Mouse (Mus musculus): ENCODE results near the gene Mrpl12. TPM values are rescaled to one million over a fixed set of nuclear protein-coding genes. Genes with fewer than 3 reads are reported as not detected.

The Mrpl12 gene
- polyA plus RNA-seq, 1 experiment from 2014 or later, result 104 TPM

- ATAC-seq (ENCODE audit: low FRiP score), result no peak
- WGBS, result 26% methylated on average over 9 of the region's 9 CpGs
- Histone ChIP-seq H3K36me3 (no peaks in the 10 kb centered on the region), H3K9me3 (replicated peaks) (no peaks in the 10 kb centered on the region), H3K4me1 (peaks cover 9% of the 10 kb centered on the region), H3K27ac (no peak overlapping the region), H3K4me2 (replicated peaks) (peak overlapping the region; percentile 62; the same call in 1 of the 2 replicates), H3K27me3 (peaks cover 73% of the 10 kb centered on the region), H3K9ac (no peak overlapping the region), H3K4me3 (no peak overlapping the region)
These were observed 47.2 kb downstream of the Mrpl12 start for GRCm38 (mm10) chr11:120531646-120532045.

- Histone ChIP-seq H3K27me3 (peaks cover 55% of the 10 kb centered on the region), H3K9me3 (replicated peaks) (no peaks in the 10 kb centered on the region), H3K36me3 (no peaks in the 10 kb centered on the region), H3K4me2 (replicated peaks) (no peak overlapping the region), H3K9ac (no peak overlapping the region), H3K4me1 (peaks cover 18% of the 10 kb centered on the region), H3K27ac (no peak overlapping the region), H3K4me3 (no peak overlapping the region)
- WGBS, result 81% methylated on average over 8 of the region's 8 CpGs
- no peak for ATAC-seq (ENCODE audit: low FRiP score)
These were observed 49.7 kb downstream of the Mrpl12 start for GRCm38 (mm10) chr11:120534093-120534492.

GRCm38 (mm10) chr11:120535145-120535544 is 50.7 kb downstream of the Mrpl12 start:
- ATAC-seq (ENCODE audit: low FRiP score), result no peak
- no peaks in the 10 kb centered on the region for H3K36me3 ChIP-seq
- H3K27ac ChIP-seq, result no peak overlapping the region
- H3K9me3 ChIP-seq (replicated peaks), result no peaks in the 10 kb centered on the region
- no peak overlapping the region for H3K4me3 ChIP-seq
- H3K4me2 ChIP-seq (replicated peaks), result no peak overlapping the region
- H3K9ac ChIP-seq, result no peak overlapping the region
- WGBS, result 82% methylated on average over 3 of the region's 3 CpGs
- H3K4me1 ChIP-seq, result peaks cover 28% of the 10 kb centered on the region
- peaks cover 45% of the 10 kb centered on the region for H3K27me3 ChIP-seq

- 80% methylated on average over 3 of the region's 3 CpGs for WGBS
- ATAC-seq (ENCODE audit: low FRiP score), result no peak
- no peak overlapping the region for H3K4me2 ChIP-seq (replicated peaks)
- H3K27me3 ChIP-seq, result peaks cover 38% of the 10 kb centered on the region
- H3K4me1 ChIP-seq, result peaks cover 23% of the 10 kb centered on the region
- H3K9me3 ChIP-seq (replicated peaks), result no peaks in the 10 kb centered on the region
- H3K36me3 ChIP-seq, result no peaks in the 10 kb centered on the region
- H3K27ac ChIP-seq, result no peak overlapping the region
- no peak overlapping the region for H3K9ac ChIP-seq
- H3K4me3 ChIP-seq, result no peak overlapping the region
These were observed 51.4 kb downstream of the Mrpl12 start for GRCm38 (mm10) chr11:120535804-120536203.

GRCm38 (mm10) chr11:120538485-120538884 is 54.1 kb downstream of the Mrpl12 start:
- H3K27me3 ChIP-seq, result peaks cover 12% of the 10 kb centered on the region; the same call in 1 of the 2 replicates
- H3K27ac ChIP-seq, result peak overlapping the region; percentile 75
- ATAC-seq (ENCODE audit: low FRiP score), result no peak
- H3K36me3 ChIP-seq, result peaks cover 17% of the 10 kb centered on the region
- H3K4me3 ChIP-seq, result no peak overlapping the region
- 0 out of 2 replicates have a peak overlapping the region, but pooled peaks have one; percentile 4 for H3K9ac ChIP-seq
- H3K9me3 ChIP-seq (replicated peaks), result no peaks in the 10 kb centered on the region
- H3K4me2 ChIP-seq (replicated peaks), result no peak overlapping the region
- peaks cover 19% of the 10 kb centered on the region for H3K4me1 ChIP-seq
- 78% methylated on average over 3 of the region's 3 CpGs for WGBS

Other genes starting within 250 kb of the Mrpl12 start
- 3,608 and 3,685 TPM in 2 replicates for gene Actg1, start 136.1 kb upstream of the Mrpl12 start, polyA plus RNA-seq (2016; fragmentation: Nextera tagmentation; extraction: Ambion mirVana)
- gene Fscn2, start 123.1 kb upstream of the Mrpl12 start, polyA plus RNA-seq (2016; fragmentation: Nextera tagmentation; extraction: Ambion mirVana), result 1.2 and 1.3 TPM in 2 replicates
- 52.2 and 59.1 TPM in 2 replicates for gene Faap100, start 105.8 kb upstream of the Mrpl12 start, polyA plus RNA-seq (2016; fragmentation: Nextera tagmentation; extraction: Ambion mirVana)
- 51.4 and 51.5 TPM in 2 replicates for gene Nploc4, start 46.9 kb upstream of the Mrpl12 start, polyA plus RNA-seq (2016; fragmentation: Nextera tagmentation; extraction: Ambion mirVana)
- not detected in 2 replicates for gene Tspan10, start 42.0 kb upstream of the Mrpl12 start, polyA plus RNA-seq (2016; fragmentation: Nextera tagmentation; extraction: Ambion mirVana)
- gene Pde6g, start 31.1 kb upstream of the Mrpl12 start, polyA plus RNA-seq (2016; fragmentation: Nextera tagmentation; extraction: Ambion mirVana), result not detected in 2 replicates
- gene Oxld1, start 26.5 kb upstream of the Mrpl12 start, polyA plus RNA-seq (2016; fragmentation: Nextera tagmentation; extraction: Ambion mirVana), result 10.6 and 11.3 TPM in 2 replicates
- 33.8 and 35.5 TPM in 2 replicates for gene Ccdc137, start 26.5 kb upstream of the Mrpl12 start, polyA plus RNA-seq (2016; fragmentation: Nextera tagmentation; extraction: Ambion mirVana)
- gene Arl16, start 17.0 kb upstream of the Mrpl12 start, polyA plus RNA-seq (2016; fragmentation: Nextera tagmentation; extraction: Ambion mirVana), result 57.1 and 58.4 TPM in 2 replicates
- gene Slc25a10, start 7.2 kb downstream of the Mrpl12 start, polyA plus RNA-seq (2016; fragmentation: Nextera tagmentation; extraction: Ambion mirVana), result 37.7 and 38.0 TPM in 2 replicates
- 0.47 and 0.54 TPM in 2 replicates for gene Gcgr, start 46.1 kb downstream of the Mrpl12 start, polyA plus RNA-seq (2016; fragmentation: Nextera tagmentation; extraction: Ambion mirVana)
- 210 and 219 TPM in 2 replicates for gene Mcrip1, start 65.1 kb downstream of the Mrpl12 start, polyA plus RNA-seq (2016; fragmentation: Nextera tagmentation; extraction: Ambion mirVana)
- not detected in 2 replicates for gene Ppp1r27, start 66.5 kb downstream of the Mrpl12 start, polyA plus RNA-seq (2016; fragmentation: Nextera tagmentation; extraction: Ambion mirVana)
- 473 and 486 TPM in 2 replicates for gene P4hb, start 88.6 kb downstream of the Mrpl12 start, polyA plus RNA-seq (2016; fragmentation: Nextera tagmentation; extraction: Ambion mirVana)
- gene Arhgdia, start 97.0 kb downstream of the Mrpl12 start, polyA plus RNA-seq (2016; fragmentation: Nextera tagmentation; extraction: Ambion mirVana), result 548 TPM in 2 replicates
- gene Alyref, start 113.8 kb downstream of the Mrpl12 start, polyA plus RNA-seq (2016; fragmentation: Nextera tagmentation; extraction: Ambion mirVana), result 539 and 588 TPM in 2 replicates
- gene Anapc11, start 113.8 kb downstream of the Mrpl12 start, polyA plus RNA-seq (2016; fragmentation: Nextera tagmentation; extraction: Ambion mirVana), result 153 and 170 TPM in 2 replicates
- 1.0 and 1.3 TPM in 2 replicates for gene Npb, start 123.9 kb downstream of the Mrpl12 start, polyA plus RNA-seq (2016; fragmentation: Nextera tagmentation; extraction: Ambion mirVana)
- gene Pcyt2, start 133.3 kb downstream of the Mrpl12 start, polyA plus RNA-seq (2016; fragmentation: Nextera tagmentation; extraction: Ambion mirVana), result 145 and 148 TPM in 2 replicates
- gene Sirt7, start 140.6 kb downstream of the Mrpl12 start, polyA plus RNA-seq (2016; fragmentation: Nextera tagmentation; extraction: Ambion mirVana), result 43.9 and 50.0 TPM in 2 replicates
- gene Mafg, start 149.0 kb downstream of the Mrpl12 start, polyA plus RNA-seq (2016; fragmentation: Nextera tagmentation; extraction: Ambion mirVana), result 40.1 TPM in 2 replicates
- 28.5 and 28.8 TPM in 2 replicates for gene Pycr1, start 159.2 kb downstream of the Mrpl12 start, polyA plus RNA-seq (2016; fragmentation: Nextera tagmentation; extraction: Ambion mirVana)
- 0.39 and 0.60 TPM in 2 replicates for gene Myadml2, start 163.5 kb downstream of the Mrpl12 start, polyA plus RNA-seq (2016; fragmentation: Nextera tagmentation; extraction: Ambion mirVana)
- 1.7 and 3.0 TPM in 2 replicates for gene Notum, start 176.6 kb downstream of the Mrpl12 start, polyA plus RNA-seq (2016; fragmentation: Nextera tagmentation; extraction: Ambion mirVana)
- gene Aspscr1, start 188.4 kb downstream of the Mrpl12 start, polyA plus RNA-seq (2016; fragmentation: Nextera tagmentation; extraction: Ambion mirVana), result 144 and 151 TPM in 2 replicates
- 106 and 113 TPM in 2 replicates for gene Cenpx, start 229.1 kb downstream of the Mrpl12 start, polyA plus RNA-seq (2016; fragmentation: Nextera tagmentation; extraction: Ambion mirVana)
- 75.3 and 78.8 TPM in 2 replicates for gene Lrrc45, start 229.3 kb downstream of the Mrpl12 start, polyA plus RNA-seq (2016; fragmentation: Nextera tagmentation; extraction: Ambion mirVana)
- gene Rac3, start 236.9 kb downstream of the Mrpl12 start, polyA plus RNA-seq (2016; fragmentation: Nextera tagmentation; extraction: Ambion mirVana), result 98.4 and 99.9 TPM in 2 replicates
- gene Dcxr, start 242.7 kb downstream of the Mrpl12 start, polyA plus RNA-seq (2016; fragmentation: Nextera tagmentation; extraction: Ambion mirVana), result 11.6 and 12.2 TPM in 2 replicates
- gene Cbr2, start 247.5 kb downstream of the Mrpl12 start, polyA plus RNA-seq (2016; fragmentation: Nextera tagmentation; extraction: Ambion mirVana), result 1.6 and 2.6 TPM in 2 replicates

All from hindbrain, embryonic 12.5 days (tissue).